Mouse (Mus musculus) embryonic facial prominence, embryonic 11.5 days (tissue): ENCODE data around the gene Mboat2. TPM values are rescaled to one million over a fixed set of nuclear protein-coding genes. Genes with fewer than 3 reads are reported as not detected.

Experiments used
- ATAC-seq: fragments of 200-750 bp; cut with Nextera tagmentation; replicated peaks from 2 replicates; pipeline ENCODE4 v1.8.0; 2017; ENCODE audit warnings: low read depth; ENCODE audit not compliant: insufficient number of reproducible peaks, low FRiP score, low TSS enrichment
- DNase-seq: peaks from one replicate; pipeline ENCODE4 v3.0.0-alpha.2; 2015; ENCODE audit warnings: low spot score
- H3K27ac ChIP-seq: fragments of 300-500 bp; sonication (generic); replicated peaks from 2 replicates; pipeline ENCODE4 v1.5.1; 2014; ENCODE audit warnings: mild to moderate bottlenecking, low read depth, low read length, control low read depth
- H3K27me3 ChIP-seq: fragments of 300-500 bp; sonication (generic); 2 replicates; pipeline ENCODE4 v1.6.1; 2014; ENCODE audit warnings: mild to moderate bottlenecking, low read length, moderate library complexity, mixed read lengths; ENCODE audit not compliant: control insufficient read depth, insufficient read depth
- H3K36me3 ChIP-seq: fragments of 300-500 bp; sonication (generic); replicated peaks from 2 replicates; pipeline ENCODE4 v1.6.1; 2014; ENCODE audit warnings: low read depth, mild to moderate bottlenecking, low read length, moderate library complexity, mixed read lengths; ENCODE audit not compliant: control insufficient read depth, insufficient read depth
- H3K4me1 ChIP-seq: fragments of 300-500 bp; sonication (generic); 2 replicates; pipeline ENCODE4 v1.6.1; 2014; ENCODE audit warnings: low read length, mixed read lengths; ENCODE audit not compliant: control insufficient read depth, insufficient read depth
- H3K4me2 ChIP-seq: fragments of 300-500 bp; sonication (generic); 2 replicates; pipeline ENCODE4 v1.6.1; 2014; ENCODE audit warnings: low read depth, mild to moderate bottlenecking, control low read depth, low read length, moderate library complexity
- H3K4me3 ChIP-seq: fragments of 300-500 bp; sonication (generic); 2 replicates; pipeline ENCODE4 v1.5.1; 2014; ENCODE audit warnings: low read depth, low read length, control low read depth
- H3K9ac ChIP-seq: fragments of 300-500 bp; sonication (generic); replicated peaks from 2 replicates; pipeline ENCODE4 v1.6.1; 2014; ENCODE audit warnings: mild to moderate bottlenecking, control low read depth, low read length
- H3K9me3 ChIP-seq: fragments of 300-500 bp; sonication (generic); replicated peaks from 2 replicates; pipeline ENCODE4 v1.6.1; 2016; ENCODE audit warnings: mild to moderate bottlenecking, low read length, inconsistent platforms, mixed read lengths; ENCODE audit not compliant: control insufficient read depth
- WGBS: fragments of 180-500 bp; shearing (Covaris S2); extraction: QIAGEN DNeasy Blood & Tissue Kit; methylation state at CpG from one replicate; pipeline ENCODE4 v1.1.7; 2014; 5-methylcytosine and 5-hydroxymethylcytosine counted together
- polyA plus RNA-seq: library from polyadenylated mRNA; unstranded; fragments of >200 nt; fragmentation: Nextera tagmentation; extraction: Ambion mirVana; gene quantifications from 2 replicates; pipeline ENCODE4 v1.2.1, GENCODE M21; 2014

Gene Mboat2
- polyA plus RNA-seq, 1 experiment from 2014 or later, result 53.0 TPM

DNA sequence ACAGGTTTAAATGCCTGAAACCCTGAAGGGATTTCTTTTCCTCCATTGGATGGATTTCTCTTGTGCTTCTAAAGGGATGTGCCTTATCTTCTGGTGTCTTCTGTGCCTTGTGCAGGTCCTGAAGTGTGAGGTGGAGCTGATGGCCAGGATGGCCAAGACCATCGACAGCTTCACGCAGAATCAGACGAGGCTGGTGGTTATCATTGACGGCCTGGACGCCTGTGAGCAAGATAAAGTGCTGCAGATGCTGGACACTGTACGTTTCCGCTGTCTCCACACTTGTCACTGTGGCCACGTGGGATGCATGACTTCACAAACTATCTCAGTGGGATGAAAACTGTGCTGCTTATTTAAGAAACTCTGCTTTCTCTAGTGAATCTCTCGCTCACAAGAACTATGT, 179.3 kb downstream of the Mboat2 start:
- 91% methylated on average over 9 of the region's 9 CpGs for WGBS
- Histone ChIP-seq H3K4me1 (no peaks in the 10 kb centered on the region), H3K36me3 (peaks cover 3% of the 10 kb centered on the region; the same call in 1 of the 2 replicates), H3K27ac (no peak overlapping the region), H3K9ac (no peak overlapping the region), H3K9me3 (no peaks in the 10 kb centered on the region), H3K27me3 (no peaks in the 10 kb centered on the region), H3K4me3 (no peak overlapping the region), H3K4me2 (no peak overlapping the region)
- no peak for ATAC-seq
- no peak for DNase-seq

DNA sequence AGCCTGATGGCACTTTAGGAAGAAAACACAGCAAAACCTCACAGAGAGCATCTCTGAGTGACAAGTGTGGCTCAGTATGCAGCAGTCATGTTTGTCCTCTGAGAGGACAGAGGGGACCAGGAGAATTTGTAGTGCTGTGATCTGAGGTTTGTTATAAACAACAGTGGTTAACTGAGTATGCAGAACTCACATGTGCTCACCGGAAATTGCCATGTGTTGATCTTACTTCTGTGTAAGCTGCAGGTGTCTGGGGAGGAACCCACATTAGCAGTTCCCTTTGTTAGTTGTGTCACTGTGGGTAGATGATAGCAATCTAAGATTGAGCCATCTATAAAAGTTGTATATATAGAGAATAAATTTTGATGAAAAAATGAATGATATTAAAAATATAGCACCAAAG, 179.7 kb downstream of the Mboat2 start:
- Histone ChIP-seq H3K4me3 (no peak overlapping the region), H3K9ac (no peak overlapping the region), H3K36me3 (peaks cover 1% of the 10 kb centered on the region; the same call in 1 of the 2 replicates), H3K27ac (no peak overlapping the region), H3K4me1 (no peaks in the 10 kb centered on the region), H3K27me3 (no peaks in the 10 kb centered on the region), H3K4me2 (no peak overlapping the region), H3K9me3 (no peaks in the 10 kb centered on the region)
- WGBS, result 89% methylated on average over 1 of the region's 1 CpGs
- DNase-seq (no peak), ATAC-seq (no peak)

DNA sequence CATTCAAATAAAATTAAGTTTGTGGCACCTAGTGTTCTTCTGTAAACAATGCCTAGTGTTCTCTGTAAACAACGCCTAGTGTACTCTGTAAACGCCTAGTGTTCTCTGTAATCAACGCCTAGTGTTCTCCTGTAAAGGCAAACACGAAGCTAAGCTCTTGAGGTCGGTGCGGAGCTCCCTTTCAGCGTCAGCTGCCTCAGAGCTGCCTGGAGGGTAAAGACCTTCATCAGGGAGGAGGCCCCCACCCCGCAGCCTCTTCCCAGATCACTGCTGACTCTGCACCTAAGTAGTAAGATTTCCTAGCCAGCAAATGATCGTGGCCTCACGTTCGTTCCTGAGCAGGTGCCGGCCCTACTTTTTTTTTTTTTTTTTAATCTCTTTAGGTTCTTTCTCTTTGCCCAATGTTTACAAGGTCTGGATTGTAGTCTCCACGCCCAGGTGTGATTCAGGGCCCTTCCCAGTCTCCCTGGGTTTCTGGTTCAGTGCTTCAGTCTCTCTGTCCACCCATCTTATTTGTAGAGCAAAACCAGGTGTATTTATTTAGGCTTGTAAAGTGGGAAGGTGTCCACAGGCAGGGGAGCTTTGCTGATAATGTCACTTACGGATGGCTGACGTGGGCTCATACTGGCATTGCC, 181.2 kb downstream of the Mboat2 start:
- Histone ChIP-seq H3K27ac (no peak overlapping the region), H3K4me3 (no peak overlapping the region), H3K9me3 (no peaks in the 10 kb centered on the region), H3K36me3 (no peaks in the 10 kb centered on the region; the same call in 1 of the 2 replicates), H3K4me1 (no peaks in the 10 kb centered on the region), H3K9ac (no peak overlapping the region), H3K27me3 (no peaks in the 10 kb centered on the region), H3K4me2 (no peak overlapping the region)
- ATAC-seq, result no peak
- WGBS, result 75% methylated on average over 15 of the region's 15 CpGs
- DNase-seq, result no peak

DNA sequence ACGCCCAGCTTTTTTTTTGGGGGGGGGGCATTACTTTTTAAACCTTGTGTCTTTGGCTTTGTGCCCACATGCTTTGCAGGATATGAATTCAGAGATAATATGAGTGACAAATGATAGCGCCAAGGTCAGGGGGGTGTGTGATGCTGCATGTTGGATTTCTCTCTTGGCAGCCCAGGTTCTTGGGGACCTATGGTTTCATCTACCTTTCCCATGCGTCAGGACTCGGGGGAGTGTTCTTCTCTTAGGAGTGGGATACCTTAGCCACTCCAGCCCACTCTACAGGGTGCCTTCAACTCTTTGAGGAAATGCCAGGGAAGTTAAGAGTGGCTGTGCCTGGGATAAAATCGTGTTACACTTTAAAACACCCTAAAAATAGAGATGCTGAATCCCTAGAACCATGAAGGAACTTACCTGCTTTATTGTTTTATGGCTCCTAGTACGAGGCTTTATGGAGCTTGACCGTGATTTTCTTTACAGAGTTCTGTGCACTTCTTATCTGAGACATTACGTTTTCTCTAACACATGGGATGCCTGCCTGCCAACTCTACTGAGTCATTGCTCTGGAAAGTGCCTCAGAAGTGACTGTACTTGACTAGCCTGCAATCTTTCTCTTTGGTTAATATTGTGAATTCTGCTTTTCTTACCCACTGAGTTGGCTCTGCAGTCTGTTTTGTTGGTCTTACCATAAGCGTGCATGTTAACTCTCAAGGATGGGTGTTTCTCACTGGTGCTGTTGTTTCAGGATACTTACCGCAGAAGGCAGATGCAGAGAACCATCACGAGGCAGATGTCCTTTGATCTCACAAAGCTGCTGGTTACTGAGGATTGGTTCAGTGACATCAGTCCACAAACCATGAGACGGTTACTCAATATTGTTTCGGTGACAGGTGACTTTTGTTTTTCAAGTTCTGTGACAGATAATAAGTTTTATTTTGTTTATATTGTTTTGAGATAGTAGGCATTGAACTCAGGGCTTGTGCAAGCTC, 182.2 kb downstream of the Mboat2 start:
- no peaks in the 10 kb centered on the region for H3K4me1 ChIP-seq
- no peaks in the 10 kb centered on the region for H3K27me3 ChIP-seq
- no peak overlapping the region for H3K27ac ChIP-seq
- H3K36me3 ChIP-seq, result no peaks in the 10 kb centered on the region; the same call in 1 of the 2 replicates
- H3K4me2 ChIP-seq, result no peak overlapping the region
- H3K9ac ChIP-seq, result no peak overlapping the region
- no peak overlapping the region for H3K4me3 ChIP-seq
- no peaks in the 10 kb centered on the region for H3K9me3 ChIP-seq
- DNase-seq, result no peak
- ATAC-seq, result no peak
- 86% methylated on average over 13 of the region's 13 CpGs for WGBS

Other genes starting within 250 kb of the Mboat2 start
- 10.4 and 12.8 TPM in 2 replicates for gene Klf11, start 179.6 kb upstream of the Mboat2 start, polyA plus RNA-seq
- 0.94 and 1.4 TPM in 2 replicates for gene Cys1, start 149.1 kb upstream of the Mboat2 start, polyA plus RNA-seq
- gene Rrm2, start 122.6 kb upstream of the Mboat2 start, polyA plus RNA-seq, result 364 and 431 TPM in 2 replicates
- 23.4 and 28.8 TPM in 2 replicates for gene Kidins220, start 144.0 kb downstream of the Mboat2 start, polyA plus RNA-seq